Mouse (Mus musculus) MEL (cell line): ENCODE results near the gene Hsd17b12.

Experiments used
- CHD1 ChIP-seq: IDR thresholded peaks from 2 replicates; pipeline ENCODE4 v1.6.1; 2012; ENCODE audit warnings: low read depth, mild to moderate bottlenecking, inconsistent platforms, low read length, improper control_type of control experiment
- CTCF ChIP-seq, 3 experiments: IDR thresholded peaks in 2 of 3; conservative IDR thresholded peaks in 1 of 3; 2 replicates each; pipeline ENCODE4 v1.5.1; 2011 to 2012; ENCODE audit warnings: low read length in 3 of 3, low read depth in 2 of 3, mild to moderate bottlenecking in 2 of 3, improper control_type of control experiment in 1 of 3, inconsistent platforms in 1 of 3, mixed read lengths in 1 of 3, moderate library complexity in 1 of 3; ENCODE audit not compliant: control insufficient read depth in 1 of 3, insufficient read depth in 1 of 3, poor library complexity in 1 of 3, severe bottlenecking in 1 of 3
- E2F4 ChIP-seq: IDR thresholded peaks from 2 replicates; pipeline ENCODE4 v1.6.1; 2011; ENCODE audit warnings: low read depth, low read length, improper control_type of control experiment, borderline replicate concordance
- KAT2A ChIP-seq: conservative IDR thresholded peaks from 2 replicates; pipeline ENCODE4 v1.6.1; 2012; ENCODE audit warnings: low read depth, low read length, improper control_type of control experiment, inconsistent platforms
- MAFK ChIP-seq: IDR thresholded peaks from 2 replicates; pipeline ENCODE4 v1.6.1; 2011; ENCODE audit warnings: low read depth, mild to moderate bottlenecking, low read length, improper control_type of control experiment, borderline replicate concordance
- NRF1 ChIP-seq: IDR thresholded peaks from 2 replicates; pipeline ENCODE4 v1.6.1; 2014; ENCODE audit warnings: low read depth, mild to moderate bottlenecking, inconsistent platforms, low read length, improper control_type of control experiment, moderate library complexity; ENCODE audit not compliant: poor library complexity, insufficient read depth, severe bottlenecking
- POLR2A ChIP-seq, 2 experiments: IDR thresholded peaks; 2 replicates each; pipeline ENCODE4 v1.6.1; 2011 to 2012; ENCODE audit warnings: low read length in 2 of 2, mild to moderate bottlenecking in 2 of 2, control low read depth in 1 of 2, improper control_type of control experiment in 1 of 2, low read depth in 1 of 2, moderate library complexity in 1 of 2; ENCODE audit not compliant: control insufficient read depth in 1 of 2, insufficient read depth in 1 of 2, poor library complexity in 1 of 2
- TAL1 ChIP-seq: IDR thresholded peaks from 2 replicates; pipeline ENCODE4 v1.6.1; 2012; ENCODE audit warnings: mild to moderate bottlenecking, inconsistent platforms, low read length, moderate library complexity, mixed read lengths
- ZMIZ1 ChIP-seq: IDR thresholded peaks from 2 replicates; pipeline ENCODE4 v1.6.1; 2012; ENCODE audit warnings: low read depth, mild to moderate bottlenecking, inconsistent platforms, low read length, improper control_type of control experiment, moderate library complexity

DNA sequence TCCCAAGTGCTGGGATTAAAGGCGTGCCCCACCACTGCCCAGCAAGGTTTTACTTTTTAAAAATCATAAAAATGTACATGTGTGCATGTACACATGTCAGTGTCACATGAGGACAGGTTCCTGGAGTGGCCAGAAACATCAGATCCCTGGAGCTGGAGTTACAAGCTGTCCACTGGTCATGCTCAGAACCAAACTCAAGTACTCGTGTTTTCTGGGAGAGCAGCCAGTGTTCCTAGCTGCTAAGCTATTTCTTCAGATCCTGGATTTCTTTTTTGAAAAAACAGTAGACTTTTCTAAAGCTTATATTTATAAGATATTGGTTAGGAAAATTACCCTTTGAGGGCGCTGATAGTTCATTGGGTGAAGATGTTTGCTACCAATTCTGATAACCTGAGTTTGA, 18.6 kb upstream of the Hsd17b12 start:
- no peak for TF ChIP-seq MAFK
- no peak for TF ChIP-seq E2F4
- no peak for TF ChIP-seq CTCF (IDR thresholded peaks at IDR 0.05 in 2 of 3, conservative IDR thresholded peaks at IDR 0.05 in 1 of 3; ENCODE audit: control insufficient read depth in 1 of 3, insufficient read depth in 1 of 3, low read depth in 2 of 3, low read length in 3 of 3, poor library complexity in 1 of 3, severe bottlenecking in 1 of 3)
- no peak for TF ChIP-seq NRF1
- TF ChIP-seq TAL1: no peak
- no peak for TF ChIP-seq KAT2A
- TF ChIP-seq POLR2A (IDR thresholded peaks at IDR 0.05; ENCODE audit: control insufficient read depth in 1 of 2, insufficient read depth in 1 of 2, low read depth in 1 of 2, low read length in 2 of 2, poor library complexity in 1 of 2): no peak
- no peak for TF ChIP-seq ZMIZ1
- TF ChIP-seq CHD1: no peak
